Mouse (Mus musculus): ENCODE data around the gene Zkscan16.

GRCm38 (mm10) chr4:58894399-58894798 lies 49.0 kb upstream of the Zkscan16 start:
- TF ChIP-seq CTCF (IDR thresholded peaks at IDR 0.05; ENCODE audit: borderline replicate concordance, insufficient read depth, low read length) = no peak
- TF ChIP-seq POLR2A (IDR thresholded peaks at IDR 0.05; ENCODE audit: low read depth, low read length) = no peak

Data from embryonic fibroblast, embryonic 13.5 days (primary cell).